Mouse (Mus musculus) spleen, adult 2 months (tissue): ENCODE measurements around the gene Lamc2. TPM values are rescaled to one million over a fixed set of nuclear protein-coding genes. Genes with fewer than 3 reads are reported as not detected.

ENCODE experiments used
- DNase-seq, 2 experiments: peaks; one replicate each; pipeline versions ENCODE4 v3.0.0 to v3.0.0-alpha.2; 2012 to 2021; ENCODE audit warnings: low spot score in 2 of 2, low read depth in 1 of 2
- H3K27ac ChIP-seq: fragments of 200-500 bp; 2 replicates; pipeline ENCODE4 v1.5.1; 2012; ENCODE audit warnings: low read length, inconsistent platforms; ENCODE audit not compliant: insufficient read depth
- H3K27me3 ChIP-seq: fragments of 200-500 bp; 2 replicates; pipeline ENCODE4 v1.6.1; 2012; ENCODE audit warnings: mild to moderate bottlenecking, moderate library complexity, low read length, inconsistent platforms; ENCODE audit not compliant: control insufficient read depth, insufficient read depth
- H3K36me3 ChIP-seq: fragments of 200-500 bp; 2 replicates; pipeline ENCODE4 v1.6.1; 2012; ENCODE audit warnings: mild to moderate bottlenecking, low read length, inconsistent platforms; ENCODE audit not compliant: control insufficient read depth, insufficient read depth
- H3K4me1 ChIP-seq: fragments of 200-500 bp; 2 replicates; pipeline ENCODE4 v1.6.1; 2011; ENCODE audit warnings: inconsistent platforms; ENCODE audit not compliant: control insufficient read depth, insufficient read depth, insufficient read length
- H3K4me3 ChIP-seq: fragments of 200-500 bp; 2 replicates; pipeline ENCODE4 v1.5.1; 2011; ENCODE audit warnings: mild to moderate bottlenecking, inconsistent platforms; ENCODE audit not compliant: insufficient read depth, insufficient read length; ENCODE audit errors: extremely low read depth
- CTCF ChIP-seq: fragments of 200-500 bp; IDR thresholded peaks from 2 replicates; pipeline ENCODE4 v1.5.1; 2011; ENCODE audit warnings: mild to moderate bottlenecking, inconsistent platforms; ENCODE audit not compliant: insufficient read depth, insufficient read length, insufficient replicate concordance; ENCODE audit errors: extremely low read depth
- POLR2A ChIP-seq: fragments of 200-500 bp; IDR thresholded peaks from 2 replicates; pipeline ENCODE4 v1.6.1; 2011; ENCODE audit warnings: low read depth, low read length, inconsistent platforms
- WGBS: fragments of 180-500 bp; shearing (Covaris S2); methylation state at CpG from one replicate; pipeline ENCODE4 v1.1.7; 2018; 5-methylcytosine and 5-hydroxymethylcytosine counted together
- polyA plus RNA-seq: library from polyadenylated mRNA; depleted of rRNA; stranded (reverse); fragments of >200 nt; gene quantifications from 2 replicates; pipeline ENCODE4 v1.2.3, GENCODE M21; 2012

Gene Lamc2
- polyA plus RNA-seq, 1 experiment: 0.32 TPM

DNA sequence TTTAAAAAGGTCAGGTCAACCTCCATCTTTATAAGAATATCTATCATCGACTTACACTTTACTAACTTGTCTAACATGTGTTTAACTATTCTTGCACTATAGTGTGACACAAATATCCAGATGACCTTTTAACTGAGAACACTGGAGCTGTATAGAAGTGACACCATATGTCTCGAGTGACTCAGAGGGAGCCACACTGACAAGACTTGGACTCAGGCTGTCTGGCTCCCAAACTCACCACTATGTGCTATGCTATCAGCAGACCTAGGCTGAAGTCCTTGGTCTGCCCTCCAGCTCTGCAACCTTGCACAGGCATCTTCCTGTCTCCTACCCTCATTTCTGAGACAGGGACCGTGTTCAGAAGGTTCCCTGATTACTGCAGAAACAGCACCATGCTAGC, 22.4 kb downstream of the Lamc2 start:
- Histone ChIP-seq H3K4me1 (no peaks in the 10 kb centered on the region), H3K4me3 (no peak overlapping the region), H3K27ac (no peak overlapping the region), H3K27me3 (no peaks in the 10 kb centered on the region), H3K36me3 (no peaks in the 10 kb centered on the region)
- DNase-seq: no peak
- no peak for TF ChIP-seq POLR2A
- no peak for TF ChIP-seq CTCF
- whole genome bisulfite sequencing: 84% methylated on average over 3 of the region's 3 CpGs

DNA sequence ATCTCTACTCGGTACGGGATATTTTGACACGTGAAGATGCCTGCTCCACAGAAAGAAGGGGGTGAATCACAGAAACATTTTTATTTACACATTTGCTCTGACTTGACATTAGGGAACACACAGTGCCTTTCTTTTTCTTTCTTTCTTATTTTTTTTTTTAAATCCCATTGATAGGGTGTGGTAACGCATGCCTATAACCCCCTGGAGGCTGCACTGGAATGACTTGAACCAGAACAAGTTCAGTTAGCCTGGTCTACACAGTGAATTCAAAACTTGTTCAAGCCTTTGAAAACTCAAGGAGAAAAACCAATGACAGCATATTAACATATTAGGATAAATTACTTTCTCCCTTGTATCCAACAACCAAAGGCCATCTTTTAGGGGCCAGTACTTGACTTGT, 27.1 kb downstream of the Lamc2 start:
- WGBS: 94% methylated on average over 4 of the region's 4 CpGs
- no peaks in the 10 kb centered on the region for H3K4me1 ChIP-seq
- no peak overlapping the region for H3K27ac ChIP-seq
- TF ChIP-seq CTCF (no peak), POLR2A (no peak)
- H3K27me3 ChIP-seq: no peaks in the 10 kb centered on the region
- no peaks in the 10 kb centered on the region for H3K36me3 ChIP-seq
- DNase-seq: no peak
- H3K4me3 ChIP-seq: no peak overlapping the region

DNA sequence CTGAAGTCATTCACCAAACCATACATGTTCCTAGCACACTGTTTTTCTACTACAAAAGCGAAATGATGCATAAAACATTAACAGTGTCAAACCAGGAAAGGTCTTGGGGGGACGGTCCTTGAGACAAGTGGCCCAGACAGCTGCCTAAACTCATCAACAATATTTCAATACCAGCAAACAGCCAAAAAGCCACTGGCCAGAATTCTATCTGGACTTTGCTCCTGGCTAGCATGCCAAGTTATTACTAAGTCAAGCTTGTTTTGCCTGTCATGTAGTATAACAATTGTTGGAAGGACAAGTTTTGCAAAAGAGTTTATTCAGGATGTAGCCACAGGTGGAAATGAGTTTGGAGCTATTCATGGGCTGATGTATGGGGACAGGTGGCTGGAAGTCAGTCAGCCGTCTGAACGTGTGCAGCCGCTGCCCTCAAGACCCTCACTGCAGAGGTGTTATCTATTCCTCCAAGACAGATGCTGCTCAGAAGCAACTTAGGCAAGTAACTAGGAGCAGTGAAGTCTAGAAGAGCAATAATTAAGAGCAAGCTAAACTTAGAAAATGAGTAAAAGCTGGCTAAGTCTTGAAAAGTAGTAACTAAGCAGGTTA, 29.1 kb downstream of the Lamc2 start:
- Histone ChIP-seq H3K27ac (no peak overlapping the region), H3K4me1 (no peaks in the 10 kb centered on the region), H3K36me3 (no peaks in the 10 kb centered on the region), H3K4me3 (no peak overlapping the region), H3K27me3 (no peaks in the 10 kb centered on the region)
- no peak for TF ChIP-seq POLR2A
- TF ChIP-seq CTCF: no peak
- DNase-seq: no peak
- 88% methylated on average over 5 of the region's 5 CpGs for WGBS

DNA sequence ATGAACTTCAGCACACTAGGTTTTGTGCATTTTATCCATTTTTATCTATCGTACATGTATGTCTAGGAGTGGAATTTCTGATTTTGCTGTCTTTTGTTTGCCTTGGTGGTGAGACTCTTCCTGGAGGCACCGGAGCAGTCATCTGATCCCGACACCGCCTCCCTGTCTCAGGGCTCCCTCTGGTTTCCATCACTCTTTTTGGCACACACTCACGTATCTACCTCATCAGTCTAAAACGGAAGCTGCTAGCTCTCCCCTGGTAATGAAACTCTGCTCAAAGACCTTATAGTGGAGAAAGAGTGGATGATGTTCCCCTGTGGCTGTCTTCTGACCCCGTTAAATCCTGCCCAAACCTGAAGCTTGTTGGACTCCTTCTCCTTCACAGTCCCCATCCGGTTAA, 30.9 kb downstream of the Lamc2 start:
- DNase-seq: no peak
- Histone ChIP-seq H3K27ac (no peak overlapping the region), H3K4me3 (no peak overlapping the region), H3K27me3 (no peaks in the 10 kb centered on the region), H3K4me1 (no peaks in the 10 kb centered on the region), H3K36me3 (no peaks in the 10 kb centered on the region)
- no peak for TF ChIP-seq POLR2A
- no peak for TF ChIP-seq CTCF
- WGBS: 90% methylated on average over 8 of the region's 8 CpGs

DNA sequence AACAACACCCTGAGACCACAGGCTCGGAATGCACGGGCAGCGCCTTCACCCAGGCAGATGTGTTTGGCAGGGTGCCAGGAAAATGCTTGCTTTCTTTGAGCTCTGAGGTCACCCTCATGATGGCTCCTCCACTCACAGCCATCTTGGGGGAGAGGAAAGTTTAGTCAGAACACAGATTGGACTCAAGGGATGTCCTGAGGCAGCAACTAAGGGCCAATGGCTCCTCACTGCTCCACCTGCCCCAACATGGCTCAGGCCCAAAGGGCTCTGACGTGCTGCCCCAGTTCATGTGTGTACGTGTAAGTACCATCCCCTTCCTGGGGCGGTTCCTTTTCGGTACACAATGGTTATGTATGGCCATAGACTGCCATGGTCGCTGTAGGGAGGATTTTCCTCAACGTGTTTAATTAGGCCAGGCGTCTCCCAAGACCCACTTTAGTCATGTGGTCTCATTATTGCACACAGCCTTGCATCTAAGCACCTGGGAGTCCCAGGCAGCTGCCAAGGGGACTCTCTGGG, 32.6 kb downstream of the Lamc2 start:
- TF ChIP-seq POLR2A: no peak
- TF ChIP-seq CTCF: no peak
- no peaks in the 10 kb centered on the region for H3K36me3 ChIP-seq
- 70% methylated on average over 10 of the region's 10 CpGs for WGBS
- no peaks in the 10 kb centered on the region for H3K4me1 ChIP-seq
- no peak for DNase-seq
- H3K27ac ChIP-seq: no peak overlapping the region
- H3K4me3 ChIP-seq: no peak overlapping the region
- H3K27me3 ChIP-seq: no peaks in the 10 kb centered on the region

DNA sequence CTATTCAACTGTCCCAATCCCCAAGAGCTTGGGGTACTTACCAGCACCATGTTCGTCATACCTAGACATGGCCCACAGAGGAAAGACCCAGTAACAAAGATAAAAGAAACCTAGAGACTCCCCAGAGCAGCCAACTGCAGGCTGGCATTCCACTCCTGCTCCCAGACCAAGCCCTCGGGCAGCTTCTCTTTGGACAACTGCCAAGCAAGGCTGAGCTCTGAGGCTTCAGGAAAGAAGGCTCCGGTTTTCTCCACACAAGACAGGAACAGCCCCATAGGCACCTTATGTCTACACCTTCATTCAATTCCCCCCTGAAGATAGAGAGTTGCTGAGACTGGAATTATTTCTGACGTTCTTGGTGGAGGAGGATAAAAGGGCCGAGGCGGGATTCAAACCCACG, 33.7 kb downstream of the Lamc2 start:
- no peaks in the 10 kb centered on the region for H3K4me1 ChIP-seq
- no peak overlapping the region for H3K27ac ChIP-seq
- H3K4me3 ChIP-seq: no peak overlapping the region
- H3K27me3 ChIP-seq: no peaks in the 10 kb centered on the region
- WGBS: 82% methylated on average over 7 of the region's 7 CpGs
- DNase-seq: no peak
- no peaks in the 10 kb centered on the region for H3K36me3 ChIP-seq
- TF ChIP-seq CTCF (no peak), POLR2A (no peak)

DNA sequence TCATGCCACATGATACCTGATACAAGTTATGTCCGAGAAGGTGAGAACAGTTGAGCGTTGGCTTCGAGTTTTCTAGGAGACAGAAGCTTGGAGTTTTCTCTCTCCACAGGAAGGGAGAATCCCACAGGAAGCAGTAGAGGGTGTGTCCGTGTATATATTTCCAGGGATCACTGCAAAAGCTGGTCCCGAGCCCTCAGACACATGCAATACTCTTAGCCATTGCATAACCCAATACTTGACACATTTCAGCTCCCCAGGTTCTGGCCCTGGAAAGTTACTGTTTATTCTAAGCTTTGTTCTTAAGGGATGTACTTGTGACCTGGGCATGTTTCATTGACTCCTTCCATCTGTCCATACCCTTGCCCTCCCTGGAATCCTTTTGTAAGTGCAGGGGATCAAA, 40.5 kb downstream of the Lamc2 start:
- Histone ChIP-seq H3K4me3 (no peak overlapping the region), H3K4me1 (no peaks in the 10 kb centered on the region), H3K27ac (no peak overlapping the region), H3K27me3 (no peaks in the 10 kb centered on the region), H3K36me3 (no peaks in the 10 kb centered on the region)
- no peak for TF ChIP-seq CTCF
- no peak for TF ChIP-seq POLR2A
- 82% methylated on average over 5 of the region's 5 CpGs for WGBS
- no peak for DNase-seq
